Mouse (Mus musculus): ENCODE data around the gene Rora. TPM values are rescaled to one million over a fixed set of nuclear protein-coding genes. Genes with fewer than 3 reads are reported as not detected.

The Rora gene
- polyA plus RNA-seq, 1 experiment = 0.86 TPM

- no peak overlapping the region for H3ac ChIP-seq (ENCODE audit: control insufficient read depth, insufficient read length)
- H3K4me3 ChIP-seq = no peak overlapping the region
- H3K36me3 ChIP-seq (ENCODE audit: control insufficient read depth, insufficient read depth) = no peaks in the 10 kb centered on the region
- TF ChIP-seq MYOG (IDR thresholded peaks at IDR 0.05; ENCODE audit: control insufficient read depth in 1 of 3, insufficient read depth in 1 of 3, insufficient read length in 2 of 3, low read depth in 2 of 3) = no peak
- no peak for TF ChIP-seq REST (IDR thresholded peaks at IDR 0.05; ENCODE audit: insufficient read depth, insufficient read length)
- no peak for TF ChIP-seq POLR2AphosphoS2 (IDR thresholded peaks at IDR 0.05; ENCODE audit: insufficient read length, low read depth)
- no peak for TF ChIP-seq TCF12 (IDR thresholded peaks at IDR 0.05; ENCODE audit: insufficient read depth, poor library complexity, severe bottlenecking)
- TF ChIP-seq CEBPB (IDR thresholded peaks at IDR 0.05; ENCODE audit: insufficient read depth, poor library complexity, severe bottlenecking) = no peak
- TF ChIP-seq MAX (IDR thresholded peaks at IDR 0.05; ENCODE audit: low read depth) = no peak
- no peak for TF ChIP-seq MYOD1 (IDR thresholded peaks at IDR 0.05; ENCODE audit: control insufficient read depth in 1 of 3, insufficient read length in 2 of 3, low read depth in 2 of 3)
- no peak for TF ChIP-seq SRF (IDR thresholded peaks at IDR 0.05; ENCODE audit: control insufficient read depth, insufficient read length, low read depth)
- TF ChIP-seq POLR2A (IDR thresholded peaks at IDR 0.05; ENCODE audit: insufficient read length, low read depth) = no peak
- TF ChIP-seq USF1 (IDR thresholded peaks at IDR 0.05; ENCODE audit: low read depth) = no peak
- no peak for TF ChIP-seq TCF3 (IDR thresholded peaks at IDR 0.05; ENCODE audit: insufficient read length, low read depth)
- no peak for TF ChIP-seq E2F4 (IDR thresholded peaks at IDR 0.05; ENCODE audit: insufficient read depth)
- H3K79me2 ChIP-seq (ENCODE audit: control insufficient read depth, insufficient read depth) = no peaks in the 10 kb centered on the region
- no peak overlapping the region for H3K4me2 ChIP-seq (ENCODE audit: low read depth)
- H3K27me3 ChIP-seq (ENCODE audit: control insufficient read depth, insufficient read depth, insufficient read length) = peaks cover 6% of the 10 kb centered on the region
Measured at GRCm38 (mm10) chr9:69128335-69128734, 474.7 kb downstream of the Rora start.

GRCm38 (mm10) chr9:69132995-69133394 is 479.4 kb downstream of the Rora start:
- Histone ChIP-seq H3ac (ENCODE audit: control insufficient read depth, insufficient read length) (no peak overlapping the region), H3K27me3 (ENCODE audit: control insufficient read depth, insufficient read depth, insufficient read length) (peaks cover 15% of the 10 kb centered on the region), H3K36me3 (ENCODE audit: control insufficient read depth, insufficient read depth) (no peaks in the 10 kb centered on the region), H3K4me3 (no peak overlapping the region), H3K79me2 (ENCODE audit: control insufficient read depth, insufficient read depth) (no peaks in the 10 kb centered on the region), H3K4me2 (ENCODE audit: low read depth) (no peak overlapping the region)
- no peak for TF ChIP-seq POLR2AphosphoS2 (IDR thresholded peaks at IDR 0.05; ENCODE audit: insufficient read length, low read depth)
- TF ChIP-seq POLR2A (IDR thresholded peaks at IDR 0.05; ENCODE audit: insufficient read length, low read depth) = no peak

GRCm38 (mm10) chr9:69133696-69134095 is 480.1 kb downstream of the Rora start:
- H3K79me2 ChIP-seq (ENCODE audit: control insufficient read depth, insufficient read depth) = no peaks in the 10 kb centered on the region
- H3K27me3 ChIP-seq (ENCODE audit: control insufficient read depth, insufficient read depth, insufficient read length) = peaks cover 15% of the 10 kb centered on the region
- H3K4me2 ChIP-seq (ENCODE audit: low read depth) = no peak overlapping the region

GRCm38 (mm10) chr9:69134604-69135003 is 481.0 kb downstream of the Rora start:
- no peak overlapping the region for H3ac ChIP-seq (ENCODE audit: control insufficient read depth, insufficient read length)
- H3K79me2 ChIP-seq (ENCODE audit: control insufficient read depth, insufficient read depth) = no peaks in the 10 kb centered on the region
- H3K4me2 ChIP-seq (ENCODE audit: low read depth) = no peak overlapping the region
- H3K36me3 ChIP-seq (ENCODE audit: control insufficient read depth, insufficient read depth) = no peaks in the 10 kb centered on the region
- TF ChIP-seq REST (IDR thresholded peaks at IDR 0.05; ENCODE audit: insufficient read depth, insufficient read length) = no peak
- no peak for TF ChIP-seq MYOD1 (IDR thresholded peaks at IDR 0.05; ENCODE audit: control insufficient read depth in 1 of 3, insufficient read length in 2 of 3, low read depth in 2 of 3)
- TF ChIP-seq TCF3 (IDR thresholded peaks at IDR 0.05; ENCODE audit: insufficient read length, low read depth) = no peak
- no peak for TF ChIP-seq MAX (IDR thresholded peaks at IDR 0.05; ENCODE audit: low read depth)
- no peak for TF ChIP-seq CEBPB (IDR thresholded peaks at IDR 0.05; ENCODE audit: insufficient read depth, poor library complexity, severe bottlenecking)
- TF ChIP-seq SRF (IDR thresholded peaks at IDR 0.05; ENCODE audit: control insufficient read depth, insufficient read length, low read depth) = no peak
- TF ChIP-seq MYOG (IDR thresholded peaks at IDR 0.05; ENCODE audit: control insufficient read depth in 1 of 3, insufficient read depth in 1 of 3, insufficient read length in 2 of 3, low read depth in 2 of 3) = no peak
- no peak for TF ChIP-seq POLR2AphosphoS2 (IDR thresholded peaks at IDR 0.05; ENCODE audit: insufficient read length, low read depth)
- no peak for TF ChIP-seq E2F4 (IDR thresholded peaks at IDR 0.05; ENCODE audit: insufficient read depth)
- no peak for TF ChIP-seq TCF12 (IDR thresholded peaks at IDR 0.05; ENCODE audit: insufficient read depth, poor library complexity, severe bottlenecking)
- no peak for TF ChIP-seq POLR2A (IDR thresholded peaks at IDR 0.05; ENCODE audit: insufficient read length, low read depth)
- no peak for TF ChIP-seq USF1 (IDR thresholded peaks at IDR 0.05; ENCODE audit: low read depth)
- H3K27me3 ChIP-seq (ENCODE audit: control insufficient read depth, insufficient read depth, insufficient read length) = peaks cover 12% of the 10 kb centered on the region
- no peak overlapping the region for H3K4me3 ChIP-seq

More at GRCm38 (mm10) chr9:69133696-69134095, 480.1 kb downstream of the Rora start:
- H3K36me3 ChIP-seq (ENCODE audit: control insufficient read depth, insufficient read depth) = no peaks in the 10 kb centered on the region
- TF ChIP-seq MYOG (IDR thresholded peaks at IDR 0.05; ENCODE audit: control insufficient read depth in 1 of 3, insufficient read depth in 1 of 3, insufficient read length in 2 of 3, low read depth in 2 of 3) (no peak), USF1 (IDR thresholded peaks at IDR 0.05; ENCODE audit: low read depth) (no peak), MAX (IDR thresholded peaks at IDR 0.05; ENCODE audit: low read depth) (no peak), TCF3 (IDR thresholded peaks at IDR 0.05; ENCODE audit: insufficient read length, low read depth) (no peak), POLR2AphosphoS2 (IDR thresholded peaks at IDR 0.05; ENCODE audit: insufficient read length, low read depth) (no peak), E2F4 (IDR thresholded peaks at IDR 0.05; ENCODE audit: insufficient read depth) (no peak), SRF (IDR thresholded peaks at IDR 0.05; ENCODE audit: control insufficient read depth, insufficient read length, low read depth) (no peak)
- no peak overlapping the region for H3ac ChIP-seq (ENCODE audit: control insufficient read depth, insufficient read length)
- H3K4me3 ChIP-seq = no peak overlapping the region

GRCm38 (mm10) chr9:69136821-69137220 is 483.2 kb downstream of the Rora start:
- H3ac ChIP-seq (ENCODE audit: control insufficient read depth, insufficient read length) = no peak overlapping the region
- no peaks in the 10 kb centered on the region for H3K79me2 ChIP-seq (ENCODE audit: control insufficient read depth, insufficient read depth)
- H3K4me3 ChIP-seq = no peak overlapping the region
- TF ChIP-seq MYOD1 (IDR thresholded peaks at IDR 0.05; ENCODE audit: control insufficient read depth in 1 of 3, insufficient read length in 2 of 3, low read depth in 2 of 3) = no peak
- no peak for TF ChIP-seq MAX (IDR thresholded peaks at IDR 0.05; ENCODE audit: low read depth)
- TF ChIP-seq REST (IDR thresholded peaks at IDR 0.05; ENCODE audit: insufficient read depth, insufficient read length) = no peak
- no peak for TF ChIP-seq E2F4 (IDR thresholded peaks at IDR 0.05; ENCODE audit: insufficient read depth)
- no peak for TF ChIP-seq TCF12 (IDR thresholded peaks at IDR 0.05; ENCODE audit: insufficient read depth, poor library complexity, severe bottlenecking)
- TF ChIP-seq TCF3 (IDR thresholded peaks at IDR 0.05; ENCODE audit: insufficient read length, low read depth) = no peak
- no peak for TF ChIP-seq MYOG (IDR thresholded peaks at IDR 0.05; ENCODE audit: control insufficient read depth in 1 of 3, insufficient read depth in 1 of 3, insufficient read length in 2 of 3, low read depth in 2 of 3)
- no peak for TF ChIP-seq USF1 (IDR thresholded peaks at IDR 0.05; ENCODE audit: low read depth)
- no peak for TF ChIP-seq POLR2AphosphoS2 (IDR thresholded peaks at IDR 0.05; ENCODE audit: insufficient read length, low read depth)
- TF ChIP-seq SRF (IDR thresholded peaks at IDR 0.05; ENCODE audit: control insufficient read depth, insufficient read length, low read depth) = no peak
- no peak for TF ChIP-seq CEBPB (IDR thresholded peaks at IDR 0.05; ENCODE audit: insufficient read depth, poor library complexity, severe bottlenecking)
- no peak for TF ChIP-seq POLR2A (IDR thresholded peaks at IDR 0.05; ENCODE audit: insufficient read length, low read depth)
- no peaks in the 10 kb centered on the region for H3K36me3 ChIP-seq (ENCODE audit: control insufficient read depth, insufficient read depth)
- no peak overlapping the region for H3K4me2 ChIP-seq (ENCODE audit: low read depth)
- peaks cover 9% of the 10 kb centered on the region for H3K27me3 ChIP-seq (ENCODE audit: control insufficient read depth, insufficient read depth, insufficient read length)
